Mouse (Mus musculus): Measurements from ENCODE around the gene Ric3.

DNA sequence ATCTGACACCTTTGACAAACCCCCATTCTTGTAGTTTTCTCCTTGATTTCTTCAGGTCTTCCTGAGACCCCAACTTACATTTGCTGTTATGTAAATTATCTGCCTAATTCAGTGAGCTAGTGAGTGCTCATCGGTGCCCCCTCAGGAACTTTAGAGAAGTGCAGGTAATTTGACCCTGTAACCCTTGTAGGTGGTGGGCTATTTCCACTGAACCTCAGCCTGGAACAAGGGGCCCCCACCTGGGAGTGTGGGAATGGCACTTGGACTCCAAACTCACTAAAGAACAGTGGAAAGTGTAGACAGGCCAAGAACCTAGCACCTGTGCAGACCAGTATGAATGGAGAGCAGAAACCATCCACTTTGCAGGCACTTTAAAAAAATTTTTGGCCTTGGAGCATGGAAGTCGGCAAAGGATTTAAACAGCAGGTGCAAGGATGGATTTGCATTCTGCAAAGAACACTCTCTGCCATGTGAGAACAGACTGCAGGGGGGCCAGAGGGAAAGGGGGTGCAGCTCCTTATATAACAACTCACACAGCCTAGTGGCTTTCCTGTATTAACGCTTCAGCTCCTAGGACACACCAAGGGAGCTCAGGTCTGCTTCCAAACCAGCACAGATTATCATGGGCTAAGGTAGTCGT is 82.7 kb downstream of the Ric3 start:
- peak; percentile 47 for TF ChIP-seq CTCF (IDR thresholded peaks at IDR 0.05; ENCODE audit: low read depth)
- TF ChIP-seq EP300 (IDR thresholded peaks at IDR 0.05; ENCODE audit: low read depth), result no peak

Data from liver, postnatal 0 days (tissue).